Mouse (Mus musculus) myocyte (in vitro differentiated cells): Measurements from ENCODE around the gene Fkbp6.

Experiments
- CEBPB ChIP-seq: IDR thresholded peaks from 2 replicates; pipeline ENCODE4 v1.6.1; 2011; ENCODE audit warnings: mild to moderate bottlenecking, moderate library complexity; ENCODE audit not compliant: poor library complexity, insufficient read depth, severe bottlenecking
- MAX ChIP-seq: IDR thresholded peaks from one replicate; pipeline ENCODE4 v1.6.1; 2011; ENCODE audit warnings: low read depth, mild to moderate bottlenecking, control low read depth
- MYOD1 ChIP-seq, 3 experiments: IDR thresholded peaks; one replicate each; pipeline ENCODE4 v1.6.1; 2011; ENCODE audit warnings: control low read depth in 2 of 3, low read depth in 2 of 3, mild to moderate bottlenecking in 2 of 3, moderate library complexity in 1 of 3; ENCODE audit not compliant: insufficient read length in 2 of 3, control insufficient read depth in 1 of 3
- POLR2A ChIP-seq: IDR thresholded peaks from one replicate; pipeline ENCODE4 v1.6.1; 2011; ENCODE audit warnings: low read depth, mild to moderate bottlenecking, control low read depth, moderate library complexity; ENCODE audit not compliant: insufficient read length
- POLR2AphosphoS2 ChIP-seq: IDR thresholded peaks from one replicate; pipeline ENCODE4 v1.6.1; 2011; ENCODE audit warnings: low read depth, control low read depth; ENCODE audit not compliant: insufficient read length
- TCF12 ChIP-seq: IDR thresholded peaks from one replicate; pipeline ENCODE4 v1.6.1; 2011; ENCODE audit warnings: mild to moderate bottlenecking, control low read depth; ENCODE audit not compliant: poor library complexity, insufficient read depth, severe bottlenecking

DNA sequence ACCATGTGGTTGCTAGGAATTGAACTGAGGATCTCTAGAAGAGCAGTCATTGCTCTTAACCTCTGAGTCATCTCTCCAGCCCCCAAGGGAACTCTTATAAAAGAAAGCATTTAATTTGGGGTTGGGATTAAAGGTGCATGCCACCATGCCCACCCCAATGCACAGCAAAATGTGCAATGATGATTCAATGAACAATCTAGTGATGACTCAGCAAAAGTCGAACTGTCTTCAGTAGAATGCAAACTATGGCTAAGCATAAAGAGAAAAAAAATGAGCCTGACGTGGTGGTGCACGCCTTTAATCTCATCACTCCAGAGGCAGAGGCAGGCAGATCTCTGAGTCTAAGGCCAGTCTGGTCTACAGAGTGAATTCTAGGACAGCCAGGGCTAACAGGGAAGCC, 12.7 kb upstream of the Fkbp6 start:
- no peak for TF ChIP-seq POLR2A
- no peak for TF ChIP-seq MYOD1 (IDR thresholded peaks at IDR 0.05; ENCODE audit: control insufficient read depth in 1 of 3, insufficient read length in 2 of 3, low read depth in 2 of 3)
- TF ChIP-seq POLR2AphosphoS2 = no peak
- no peak for TF ChIP-seq CEBPB
- no peak for TF ChIP-seq MAX
- TF ChIP-seq TCF12 = no peak
